Mouse (Mus musculus) embryo, embryonic 10 days (tissue): ENCODE data around the gene Gm5678.
"Not testable (repeated sequence)": the region's sequence is repeated elsewhere in the genome, so short reads cannot be mapped to it uniquely, and the experiment has no call there.

Experiments used
- DNase-seq: peaks from one replicate; pipeline ENCODE4 v3.0.0-alpha.2; 2015; ENCODE audit warnings: low spot score

Gene Gm5678

DNA sequence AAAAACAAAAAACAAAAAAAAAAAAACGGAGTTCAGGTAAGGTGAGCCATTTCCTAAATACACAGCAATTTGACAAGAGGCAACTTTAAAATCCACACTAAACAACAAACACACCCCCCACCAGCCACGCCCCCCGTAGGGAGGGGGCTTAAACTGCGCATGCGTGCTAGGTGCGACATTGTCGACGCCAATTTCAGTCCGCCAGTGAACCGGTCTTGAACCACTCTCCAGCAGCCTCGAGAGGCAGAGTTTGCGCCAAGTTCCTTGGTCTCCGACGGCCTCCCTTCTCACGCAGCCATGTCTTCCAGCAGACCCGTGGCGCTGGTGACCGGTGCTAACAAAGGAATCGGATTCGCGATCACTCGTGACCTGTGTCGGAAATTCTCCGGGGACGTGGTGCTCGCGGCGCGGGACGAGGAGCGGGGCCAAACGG is 20.2 kb upstream of the Gm5678 start:
- DNase-seq, result peak; percentile 92

DNA sequence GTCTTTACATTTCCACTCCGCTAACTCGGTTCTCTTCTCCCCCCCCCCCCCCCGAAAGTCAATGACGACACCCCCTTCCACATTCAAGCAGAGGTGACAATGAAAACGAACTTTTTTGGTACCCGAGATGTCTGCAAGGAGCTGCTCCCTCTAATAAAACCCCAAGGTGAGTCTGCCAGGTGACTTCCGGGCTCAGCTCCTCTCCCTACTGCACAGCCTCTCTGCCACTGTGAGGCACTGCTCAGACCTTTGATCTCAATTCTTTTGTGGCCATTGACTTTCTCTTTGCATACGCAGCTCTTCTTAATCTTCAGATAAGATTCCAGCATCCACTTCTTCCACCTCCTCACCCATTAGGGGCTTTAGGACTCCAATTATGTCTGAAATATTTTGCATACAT is 19.2 kb upstream of the Gm5678 start:
- no peak for DNase-seq

DNA sequence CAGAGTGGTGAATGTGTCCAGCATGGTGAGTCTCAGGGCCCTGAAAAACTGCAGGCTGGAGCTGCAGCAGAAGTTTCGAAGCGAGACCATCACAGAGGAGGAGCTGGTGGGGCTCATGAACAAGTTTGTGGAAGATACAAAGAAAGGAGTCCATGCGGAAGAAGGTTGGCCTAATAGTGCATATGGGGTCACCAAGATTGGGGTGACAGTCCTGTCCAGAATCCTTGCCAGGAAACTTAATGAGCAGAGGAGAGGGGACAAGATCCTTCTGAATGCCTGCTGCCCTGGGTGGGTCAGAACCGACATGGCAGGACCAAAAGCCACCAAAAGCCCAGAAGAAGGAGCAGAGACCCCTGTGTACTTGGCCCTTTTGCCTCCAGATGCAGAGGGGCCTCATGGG is 18.1 kb upstream of the Gm5678 start:
- no peak for DNase-seq

DNA sequence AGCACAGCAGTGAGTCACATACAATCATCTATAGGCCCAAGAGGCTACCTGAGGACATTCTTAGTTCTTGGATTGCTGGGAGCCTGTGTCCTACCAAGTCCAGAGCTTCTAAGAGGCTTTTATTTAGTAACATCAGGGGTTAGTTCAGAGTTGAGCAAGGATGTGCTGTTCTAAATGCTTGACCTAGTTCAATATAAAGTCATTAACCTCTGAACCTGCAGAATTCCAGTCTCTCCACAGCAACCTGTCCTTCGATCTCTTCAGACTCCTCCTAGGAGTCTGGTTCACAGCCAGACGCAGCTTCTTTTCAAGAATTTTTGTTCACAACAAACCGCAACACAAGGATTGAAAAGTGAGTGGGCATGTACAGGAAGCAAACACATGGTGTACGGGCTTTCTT is 16.9 kb upstream of the Gm5678 start:
- DNase-seq, result no peak

DNA sequence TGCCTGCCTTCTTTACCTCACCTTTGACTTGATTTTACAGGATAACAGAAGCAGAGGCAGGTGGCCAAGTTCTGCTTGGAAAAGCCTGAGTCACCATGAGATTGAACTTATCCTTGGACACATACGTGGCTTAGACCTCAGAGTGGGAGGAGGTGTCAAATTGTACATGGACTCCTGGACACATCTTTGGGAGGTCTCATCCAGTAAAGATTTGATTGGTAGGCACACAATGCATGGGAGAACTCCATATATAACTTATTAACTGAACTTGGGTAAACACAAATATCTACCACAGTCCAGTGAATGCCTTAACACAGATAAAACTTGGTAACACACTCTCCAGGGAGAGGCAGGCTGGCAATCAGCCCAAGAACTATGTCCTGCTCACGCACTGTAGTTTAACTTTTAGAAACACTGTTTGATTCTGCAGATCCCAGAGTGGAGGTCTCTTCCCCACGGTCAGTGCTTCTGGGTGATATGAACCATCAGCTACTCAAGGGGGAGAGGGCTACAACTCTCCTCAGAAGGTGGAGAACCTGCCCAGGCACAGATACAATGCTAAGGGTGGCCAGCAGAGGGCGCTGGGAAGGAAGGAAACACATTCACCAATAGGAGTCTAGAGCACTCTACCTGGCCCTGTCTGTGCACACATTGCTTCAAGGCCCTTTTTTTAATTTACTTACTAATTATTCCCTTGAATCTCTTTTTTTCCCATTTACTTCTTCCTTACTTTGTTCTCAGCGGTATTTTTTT is 12.6 kb upstream of the Gm5678 start:
- peak; percentile 63 for DNase-seq

DNA sequence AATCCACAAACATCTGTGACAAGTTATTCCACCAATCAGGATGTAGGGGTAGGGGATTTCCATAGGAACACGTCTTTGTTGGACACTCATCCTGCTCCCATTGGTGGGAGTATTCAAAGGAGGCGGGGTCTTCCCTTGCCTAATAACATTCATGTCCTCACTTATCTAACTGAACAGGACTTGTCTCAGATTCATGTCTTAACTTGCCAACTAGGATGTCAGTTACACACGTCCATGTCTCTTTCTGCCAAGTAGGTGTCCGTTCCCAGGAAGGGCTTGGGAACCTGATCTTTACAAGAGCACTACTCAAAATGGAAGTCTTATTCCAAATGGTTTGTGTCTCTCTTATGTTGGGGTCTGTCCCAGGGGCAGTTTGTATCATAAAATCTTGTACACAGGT is 4.1 kb upstream of the Gm5678 start:
- not testable (repeated sequence) for DNase-seq

DNA sequence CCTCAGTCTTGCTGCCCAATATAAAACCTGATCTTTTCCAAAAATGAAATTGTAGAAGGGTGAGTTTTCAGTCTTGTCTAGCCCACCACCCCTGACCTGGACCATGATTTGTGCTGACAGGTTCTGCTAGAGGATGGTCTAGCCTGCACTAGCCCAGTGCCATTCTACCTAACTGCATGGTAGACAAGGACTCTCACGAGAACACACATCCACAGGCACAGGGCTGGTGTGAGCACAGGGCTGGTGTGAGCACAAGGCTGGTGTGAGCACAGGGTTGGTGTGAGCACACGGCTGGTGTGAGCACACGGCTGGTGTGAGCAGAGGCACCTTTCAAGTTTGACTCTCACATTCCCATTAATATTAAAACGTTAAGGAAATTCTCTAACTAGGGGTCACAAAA is 3.2 kb upstream of the Gm5678 start:
- DNase-seq, result no peak

DNA sequence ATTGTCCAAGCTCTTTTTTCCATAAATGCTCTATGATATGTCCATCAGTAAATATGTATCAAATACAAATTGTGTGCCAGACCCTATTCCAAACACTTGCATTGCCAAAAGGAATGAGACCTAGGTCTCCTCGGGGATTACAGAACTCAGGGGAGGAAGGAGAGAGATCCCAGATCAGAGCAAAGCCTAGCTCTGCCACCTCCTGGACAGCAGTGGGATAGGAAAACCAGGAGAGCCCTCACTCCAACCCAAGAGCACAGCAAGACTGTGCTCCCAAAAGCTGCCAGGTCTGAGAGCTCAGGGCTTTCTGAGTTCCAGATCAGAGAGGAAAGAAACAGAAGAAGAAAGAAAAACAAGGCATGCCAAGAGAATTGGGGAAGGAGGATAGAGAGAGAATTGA is 1.2 kb upstream of the Gm5678 start:
- DNase-seq, result peak; percentile 32

DNA sequence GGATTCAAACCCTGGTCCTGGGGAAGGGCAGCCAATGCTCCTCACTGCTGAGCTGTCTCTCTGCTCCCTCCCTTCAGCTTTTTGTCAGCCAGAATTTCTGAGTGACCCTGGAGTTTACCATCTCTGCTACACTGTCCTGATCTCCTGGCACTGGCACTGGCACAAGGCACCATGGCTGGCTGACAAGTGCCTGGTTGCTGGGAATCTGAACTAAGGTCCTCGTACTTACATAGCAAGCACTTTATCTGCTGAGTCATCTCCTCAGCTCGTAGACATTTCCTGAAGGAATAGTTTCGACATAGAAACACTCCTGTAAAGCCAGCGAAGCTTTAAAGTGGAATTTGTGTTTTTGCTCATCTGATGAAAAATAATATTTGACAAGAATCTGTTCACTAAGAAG is 16.1 kb downstream of the Gm5678 start:
- no peak for DNase-seq

DNA sequence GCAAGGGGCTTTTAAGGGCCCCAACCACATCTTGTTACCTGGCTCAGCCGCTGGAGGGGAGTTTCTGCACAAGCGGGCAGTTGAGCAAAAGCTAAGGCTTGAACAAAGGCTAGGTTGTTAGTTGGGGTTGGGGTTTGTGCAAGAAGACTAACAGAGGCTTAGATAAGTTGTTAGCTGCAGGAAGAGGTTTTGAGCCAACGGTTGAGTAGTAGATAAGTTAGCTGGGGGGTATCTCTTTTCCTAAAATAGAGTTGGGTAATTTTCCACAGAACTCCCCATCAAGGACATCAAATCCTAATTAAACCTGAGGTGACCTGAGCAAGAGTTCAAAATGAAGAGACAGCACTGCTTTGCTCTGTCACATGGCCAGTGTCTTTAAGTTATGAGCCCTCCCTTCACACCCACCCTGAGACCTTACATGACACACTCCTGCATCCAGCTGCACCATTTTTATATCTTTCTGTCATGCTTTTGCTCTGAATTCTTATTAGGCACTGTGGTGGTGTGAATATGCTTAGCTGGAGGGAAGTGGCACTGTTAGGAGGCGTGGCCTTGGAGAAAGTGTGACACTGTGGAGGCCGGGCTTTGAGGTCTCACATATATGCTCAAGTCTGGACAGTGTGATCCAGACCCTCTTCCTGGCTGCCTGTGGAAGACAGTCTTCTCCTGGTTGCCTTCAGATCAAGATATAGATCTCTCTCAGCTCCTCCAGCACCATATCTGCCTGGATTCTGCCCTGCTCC is 20.7 kb downstream of the Gm5678 start:
- DNase-seq, result no peak

DNA sequence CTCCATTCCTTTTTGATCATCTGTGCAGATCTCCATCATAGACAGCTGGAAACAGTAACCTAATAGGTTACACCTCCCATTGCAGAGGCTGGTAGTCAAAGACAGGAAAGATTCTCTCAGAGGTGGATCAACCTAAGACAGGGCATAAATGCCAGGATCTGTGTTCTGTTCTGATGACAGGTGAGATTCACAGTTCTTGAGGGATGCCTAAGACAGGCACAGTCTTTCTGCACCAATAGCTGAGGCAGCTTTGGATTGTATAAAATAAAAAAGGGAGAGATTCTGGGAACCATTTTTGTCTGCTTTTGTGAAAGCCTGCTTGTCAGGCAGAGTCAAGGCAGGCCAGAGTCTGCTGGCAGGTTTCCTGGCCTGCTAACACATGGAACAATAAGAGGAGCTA is 40.1 kb downstream of the Gm5678 start:
- no peak for DNase-seq

DNA sequence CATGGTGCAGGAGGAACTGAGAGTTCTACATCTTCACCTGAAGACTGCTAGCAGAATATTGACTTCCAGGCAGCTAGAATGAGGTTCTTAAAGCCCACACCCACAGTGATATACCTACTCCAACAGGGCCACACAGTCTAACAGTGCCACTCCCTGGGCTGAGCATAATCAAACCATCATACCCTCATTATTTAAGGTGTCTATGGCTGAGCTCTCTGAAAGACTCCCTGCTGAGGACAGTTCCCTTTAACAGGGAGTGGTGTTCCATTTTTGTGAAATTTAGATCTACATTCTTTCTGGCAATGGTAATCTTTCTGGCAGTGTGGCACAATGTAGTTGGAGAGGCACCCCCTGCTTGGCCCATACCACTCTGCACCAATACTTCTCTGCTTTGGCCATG is 41.6 kb downstream of the Gm5678 start:
- DNase-seq, result no peak

DNA sequence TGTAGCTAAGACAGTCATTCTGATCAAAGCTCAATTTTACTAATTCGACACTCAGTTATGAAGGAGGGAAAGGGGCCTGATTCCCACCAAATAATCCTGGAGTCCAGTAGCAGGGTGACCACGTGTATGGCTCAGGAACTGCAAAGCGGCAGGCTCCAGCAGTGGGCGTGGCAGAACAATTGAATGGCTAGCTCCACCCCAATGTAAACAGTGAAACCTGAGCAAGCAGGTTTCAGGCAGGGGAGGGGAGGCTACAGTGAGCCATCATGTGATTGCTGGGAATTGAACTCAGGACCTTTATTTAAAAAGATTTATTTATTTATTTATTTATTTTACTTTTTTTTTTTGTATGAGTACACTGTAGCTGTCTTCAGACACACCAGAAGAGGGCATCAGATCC is 42.6 kb downstream of the Gm5678 start:
- DNase-seq, result peak; percentile 42

DNA sequence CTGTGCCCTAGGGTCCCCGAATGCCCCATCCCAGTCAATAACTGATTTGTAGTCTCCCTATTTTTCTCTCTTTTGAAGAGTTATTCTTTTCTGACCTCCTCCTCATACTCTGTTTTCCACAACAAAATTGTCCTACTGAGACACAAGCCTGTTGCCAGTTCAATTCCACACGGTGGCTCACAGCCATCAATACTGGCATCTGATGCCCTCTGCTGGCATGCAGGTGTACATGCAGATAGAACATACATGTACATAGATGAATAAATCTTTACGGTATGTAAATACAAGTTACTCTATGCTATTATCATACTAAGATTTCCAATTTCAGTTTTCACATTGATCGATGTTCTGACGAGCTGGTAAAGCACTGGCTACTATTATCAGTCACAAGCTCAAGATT is 43.2 kb downstream of the Gm5678 start:
- no peak for DNase-seq

DNA sequence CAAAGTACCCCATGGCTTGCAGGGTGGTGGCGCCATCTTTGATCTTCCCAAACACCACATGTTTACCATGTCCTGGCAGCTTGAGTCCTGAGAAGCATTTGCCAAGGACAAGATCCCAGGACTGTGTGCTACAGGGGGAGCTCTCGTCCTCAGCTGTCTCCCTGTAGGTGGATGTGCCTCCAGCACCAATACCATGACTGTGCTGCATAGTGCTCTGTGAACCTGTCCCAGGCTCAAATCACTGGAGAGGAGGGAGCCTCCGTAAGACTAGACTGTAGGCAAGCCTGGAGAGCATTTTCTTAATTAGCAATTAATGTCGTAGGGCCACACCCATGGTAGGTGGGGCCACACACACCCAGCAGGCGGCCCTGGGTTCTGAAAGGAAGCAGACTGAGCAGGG is 48.5 kb downstream of the Gm5678 start:
- DNase-seq, result no peak

DNA sequence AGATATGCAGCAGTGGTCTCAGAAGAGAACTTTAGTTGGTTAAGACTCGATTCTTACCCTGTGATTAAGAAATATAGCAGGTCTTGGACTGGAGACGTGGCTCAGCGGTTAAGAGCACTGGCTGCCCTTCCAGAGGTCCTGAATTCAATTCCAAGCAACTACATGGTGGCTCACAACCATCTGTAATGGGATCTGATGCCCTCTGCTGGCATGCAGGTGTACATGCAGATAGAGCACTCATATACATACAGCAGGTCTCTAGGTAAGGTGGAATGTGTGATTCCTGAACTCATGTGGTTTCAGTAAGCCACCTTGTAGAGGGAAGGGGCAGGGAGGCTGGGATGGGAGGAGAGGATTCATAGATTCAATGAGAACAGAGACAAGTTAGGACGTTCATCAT is 50.3 kb downstream of the Gm5678 start:
- no peak for DNase-seq

DNA sequence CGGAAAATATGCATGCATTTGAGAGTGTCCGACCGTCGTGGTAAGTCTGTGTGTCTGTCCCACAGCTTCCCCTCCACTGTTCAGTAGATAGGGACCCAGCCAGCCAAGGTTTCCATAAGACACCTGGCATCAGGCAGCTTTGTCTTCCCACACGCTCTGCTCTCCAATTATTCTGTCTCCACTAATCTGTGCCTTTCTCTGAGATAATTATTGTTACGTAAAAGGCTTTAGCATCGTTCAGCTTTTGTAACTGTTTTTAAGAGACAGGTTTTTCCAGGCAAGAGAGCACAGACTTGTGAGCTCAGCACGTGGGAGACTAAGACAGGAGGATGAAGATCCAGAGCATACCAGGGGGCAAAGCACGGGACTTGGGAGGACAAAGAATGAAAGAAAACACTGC is 51.3 kb downstream of the Gm5678 start:
- DNase-seq, result no peak
